Comparison of ENCODE assay signal across 8 mouse cellular contexts in the genomic region with DNA sequence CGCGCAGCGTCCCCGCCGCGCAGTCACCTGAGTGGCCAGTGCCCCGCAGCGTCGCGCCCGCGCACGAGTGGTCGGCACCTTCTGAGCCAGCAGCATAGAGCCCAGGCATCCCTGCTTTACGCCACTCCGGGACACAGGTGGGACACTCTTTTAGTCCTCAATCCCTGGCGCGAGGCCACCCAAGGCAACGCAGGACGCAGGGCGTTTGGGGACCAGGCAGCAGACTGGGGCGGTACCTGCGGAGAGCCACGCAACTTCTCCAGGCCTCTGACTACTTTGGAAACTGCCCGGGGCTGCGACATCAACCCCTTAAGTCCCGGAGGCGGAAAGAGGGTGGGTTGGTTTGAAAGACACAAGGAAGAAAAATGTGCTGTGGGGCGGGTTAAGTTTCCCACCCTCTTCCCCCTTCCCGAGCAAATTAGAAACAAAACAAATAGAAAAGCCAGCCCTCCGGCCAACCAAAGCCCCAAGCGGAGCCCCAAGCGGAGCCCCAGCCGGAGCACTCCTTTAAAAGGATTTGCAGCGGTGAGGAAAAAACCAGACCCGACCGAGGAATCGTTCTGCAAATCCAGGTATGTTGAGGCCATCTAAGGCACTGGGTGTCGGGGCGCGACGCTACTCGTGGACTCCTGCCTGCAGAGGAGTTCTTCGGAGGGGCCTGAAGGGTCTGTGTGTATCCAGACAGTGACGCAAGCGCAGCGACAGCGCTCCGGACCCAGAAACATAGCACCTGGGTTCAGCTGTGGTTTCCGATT. TPM values are rescaled to one million over a fixed set of nuclear protein-coding genes. Genes with fewer than 3 reads are reported as not detected.
A peak's percentile ranks its signal among the peaks of the same experiment; 100 is the strongest.
DNase-seq lines count a peak whose midpoint lies in the region; ATAC-seq lines count a peak whose summit lies in the region.

Gene Lepr (plus strand): TSS at position 38 of the 755 bp plus-strand sequence.

- peak within 1 kb of the TSS; percentile 45 for H3K4me3 ChIP-seq in forebrain, embryonic 13.5 days
- peak within 1 kb of the TSS; percentile 47 for H3K4me3 ChIP-seq in hindbrain, embryonic 14.5 days (replicated peaks; ENCODE audit: low read length)
- H3K4me3 ChIP-seq in liver, embryonic 11.5 days (ENCODE audit: low read depth, low read length): peak within 1 kb of the TSS; percentile 45
- H3K4me3 ChIP-seq in neural tube, embryonic 14.5 days (ENCODE audit: low read depth, low read length): peak within 1 kb of the TSS; percentile 44

- H3K27me3 ChIP-seq in forebrain, embryonic 13.5 days: peaks cover 34% of the 10 kb centered on the region
- H3K27me3 ChIP-seq in hindbrain, embryonic 14.5 days (ENCODE audit: control insufficient read depth, insufficient read depth, low read length): peaks cover 32% of the 10 kb centered on the region
- peaks cover 23% of the 10 kb centered on the region for H3K27me3 ChIP-seq in liver, embryonic 11.5 days (replicated peaks; ENCODE audit: control insufficient read depth, insufficient read depth, low read length)
- peaks cover 15% of the 10 kb centered on the region for H3K27me3 ChIP-seq in neural tube, embryonic 14.5 days (ENCODE audit: control insufficient read depth, insufficient read depth, low read length)

- H3K4me1 ChIP-seq in forebrain, embryonic 13.5 days: peaks cover 11% of the 10 kb centered on the region
- peaks cover 7% of the 10 kb centered on the region; the same call in 1 of the 2 replicates for H3K4me1 ChIP-seq in hindbrain, embryonic 14.5 days (replicated peaks; ENCODE audit: control insufficient read depth, insufficient read depth, low read length)
- H3K4me1 ChIP-seq in liver, embryonic 11.5 days (replicated peaks; ENCODE audit: control insufficient read depth, insufficient read depth, low read length): no peaks in the 10 kb centered on the region; the same call in 1 of the 2 replicates
- 0 out of 2 replicates have a peak, but pooled peaks cover 4% of the 10 kb centered on the region for H3K4me1 ChIP-seq in neural tube, embryonic 14.5 days (ENCODE audit: control insufficient read depth, insufficient read depth, low read length)

- no peaks in the 10 kb centered on the region for H3K9me3 ChIP-seq in forebrain, embryonic 13.5 days (replicated peaks)
- no peaks in the 10 kb centered on the region for H3K9me3 ChIP-seq in hindbrain, embryonic 14.5 days (ENCODE audit: control insufficient read depth, low read length)
- H3K9me3 ChIP-seq in liver, embryonic 11.5 days (ENCODE audit: control insufficient read depth, low read length): no peaks in the 10 kb centered on the region
- H3K9me3 ChIP-seq in neural tube, embryonic 14.5 days (ENCODE audit: control insufficient read depth, low read length): no peaks in the 10 kb centered on the region

- peak within 1 kb of the TSS; percentile 86 for H3K4me2 ChIP-seq in forebrain, embryonic 13.5 days
- H3K4me2 ChIP-seq in hindbrain, embryonic 14.5 days (replicated peaks): peak within 1 kb of the TSS; percentile 98
- peak within 1 kb of the TSS; percentile 76 for H3K4me2 ChIP-seq in liver, embryonic 11.5 days
- H3K4me2 ChIP-seq in neural tube, embryonic 14.5 days (ENCODE audit: low read depth, low read length): peak within 1 kb of the TSS; percentile 80

- under 1% methylated on average over 50 of the region's 50 CpGs for WGBS in forebrain, embryonic 13.5 days
- 1% methylated on average over 50 of the region's 50 CpGs for WGBS in hindbrain, embryonic 14.5 days
- WGBS in liver, embryonic 11.5 days: 2% methylated on average over 50 of the region's 50 CpGs
- WGBS in neural tube, embryonic 14.5 days: under 1% methylated on average over 50 of the region's 50 CpGs

- no peak within 1 kb of the TSS for H3K27ac ChIP-seq in forebrain, embryonic 13.5 days
- no peak within 1 kb of the TSS for H3K27ac ChIP-seq in hindbrain, embryonic 14.5 days
- no peak within 1 kb of the TSS for H3K27ac ChIP-seq in liver, embryonic 11.5 days (ENCODE audit: low read depth, low read length)
- H3K27ac ChIP-seq in neural tube, embryonic 14.5 days (ENCODE audit: low read depth, low read length): no peak within 1 kb of the TSS

- DNase-seq in cerebellum, postnatal 10 days: peak; percentile 30 to 45
- no peak for DNase-seq in cerebellum, adult 9-10 months
- DNase-seq in ZHBTc4 (ENCODE audit: low read depth, low spot score): peak; percentile 67
- peak; percentile 33 for DNase-seq in hindbrain, embryonic 14.5 days (ENCODE audit: low spot score)
- peak; percentile 39 for DNase-seq in liver, embryonic 11.5 days (ENCODE audit: low spot score)
- no peak for DNase-seq in thymus, postnatal 4 days

- peak within 1 kb of the TSS; percentile 56 for H3K9ac ChIP-seq in forebrain, embryonic 13.5 days
- H3K9ac ChIP-seq in hindbrain, embryonic 14.5 days: peak within 1 kb of the TSS; percentile 51
- H3K9ac ChIP-seq in liver, embryonic 11.5 days (ENCODE audit: low read depth, low read length): no peak within 1 kb of the TSS; the same call in 1 of the 2 replicates
- H3K9ac ChIP-seq in neural tube, embryonic 14.5 days (replicated peaks; ENCODE audit: low read depth, low read length): peak within 1 kb of the TSS; percentile 12; the same call in 1 of the 2 replicates

- peak; percentile 41; the same call in 1 of the 2 replicates for ATAC-seq in forebrain, embryonic 13.5 days
- no peak; the same call in 1 of the 2 replicates for ATAC-seq in hindbrain, embryonic 14.5 days (ENCODE audit: low FRiP score)
- ATAC-seq in liver, embryonic 11.5 days (replicated peaks; ENCODE audit: low FRiP score): no peak
- ATAC-seq in neural tube, embryonic 14.5 days (ENCODE audit: low read depth): peak; percentile 46; the same call in 1 of the 2 replicates

- no peaks in the 10 kb centered on the region for H3K36me3 ChIP-seq in forebrain, embryonic 13.5 days (ENCODE audit: poor library complexity, severe bottlenecking)
- no peaks in the 10 kb centered on the region for H3K36me3 ChIP-seq in hindbrain, embryonic 14.5 days (replicated peaks; ENCODE audit: control insufficient read depth, insufficient read depth)
- no peaks in the 10 kb centered on the region for H3K36me3 ChIP-seq in liver, embryonic 11.5 days (ENCODE audit: control insufficient read depth, insufficient read depth, low read length)
- H3K36me3 ChIP-seq in neural tube, embryonic 14.5 days (ENCODE audit: control insufficient read depth, insufficient read depth, low read length): no peaks in the 10 kb centered on the region

RNA-seq across cellular contexts. Expression of gene Lepr, which starts in this region (rescaled TPM):
- polyA plus RNA-seq in forebrain, embryonic 13.5 days (2015; fragmentation: Nextera tagmentation; extraction: Ambion mirVana): 1.3 and 1.5 TPM in 2 replicates
- polyA plus RNA-seq in hindbrain, embryonic 14.5 days (2014; fragmentation: Nextera tagmentation; extraction: Ambion mirVana): 4.6 and 6.2 TPM in 2 replicates
- 0.43 and 0.91 TPM in 2 replicates for polyA plus RNA-seq in liver, embryonic 11.5 days (2014; fragmentation: Nextera tagmentation; extraction: Ambion mirVana)
- polyA plus RNA-seq in neural tube, embryonic 14.5 days (2014; fragmentation: Nextera tagmentation; extraction: Ambion mirVana): 0.55 and 8.0 TPM in 2 replicates

Comparison
In these comparisons a context has a peak if more than half of its experiments do, and no peak if none do; other contexts are left out.
1. DNase-seq: peak in cerebellum, postnatal 10 days (2 of 2), ZHBTc4 (single experiment) and hindbrain, embryonic 14.5 days (single experiment); none in cerebellum, adult 9-10 months (single experiment) and thymus, postnatal 4 days (single experiment).
2. Peak in DNase-seq, H3K4me3 ChIP-seq and H3K4me2 ChIP-seq in liver, embryonic 11.5 days; RNA of the gene not detected or under 1 TPM.
3. ATAC-seq: peak in forebrain, embryonic 13.5 days (single experiment) and neural tube, embryonic 14.5 days (single experiment); none in hindbrain, embryonic 14.5 days (single experiment) and liver, embryonic 11.5 days (single experiment).
4. Peak in every context shown above with its lines, with median percentiles within 50 percentile points of each other: H3K4me2 ChIP-seq and H3K4me3 ChIP-seq.